Mouse (Mus musculus): ENCODE results near the gene Macrod1.
"Not testable (repeated sequence)": the region's sequence is repeated elsewhere in the genome, so short reads cannot be mapped to it uniquely, and the experiment has no call there.

The Macrod1 gene

GRCm38 (mm10) chr19:7056248-7057087, at the start of gene Macrod1:
Gene Macrod1 (plus strand): TSS chr19:7056810.
- DNase-seq, result peak; percentile 88 to 93

DNA sequence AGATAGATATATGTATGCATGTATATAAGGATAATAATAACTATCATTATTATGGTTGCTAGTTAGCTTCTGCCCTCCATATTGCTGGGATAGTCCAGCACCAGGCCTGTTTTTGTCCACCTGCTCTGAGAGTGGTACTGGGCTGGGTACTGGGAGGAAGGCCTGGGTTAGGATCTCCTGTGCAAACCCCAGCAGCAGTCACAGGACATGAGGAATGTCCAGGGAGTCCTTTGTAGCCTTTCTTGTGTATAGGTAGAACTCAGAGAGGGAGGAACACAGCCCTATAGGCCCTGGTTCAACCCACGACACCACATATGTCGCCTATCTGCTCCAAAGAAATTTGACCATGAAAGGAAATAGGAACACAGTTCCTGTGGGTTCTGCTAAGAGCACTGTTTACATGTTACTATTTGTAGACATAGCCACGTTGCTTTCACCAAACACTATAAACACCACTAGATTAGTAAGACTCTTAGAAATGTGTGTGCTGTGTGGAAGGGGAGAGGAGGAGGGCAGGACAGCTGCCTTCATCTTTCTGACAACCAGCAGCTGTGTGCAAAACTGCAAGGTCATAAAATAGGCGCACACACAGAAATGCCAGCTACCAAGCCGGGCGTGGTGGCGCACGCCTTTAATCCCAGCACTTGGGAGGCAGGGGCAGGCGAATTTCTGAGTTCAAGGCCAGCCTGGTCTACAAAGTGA, 49.6 kb upstream of the Macrod1 start:
- DNase-seq, result no peak

DNA sequence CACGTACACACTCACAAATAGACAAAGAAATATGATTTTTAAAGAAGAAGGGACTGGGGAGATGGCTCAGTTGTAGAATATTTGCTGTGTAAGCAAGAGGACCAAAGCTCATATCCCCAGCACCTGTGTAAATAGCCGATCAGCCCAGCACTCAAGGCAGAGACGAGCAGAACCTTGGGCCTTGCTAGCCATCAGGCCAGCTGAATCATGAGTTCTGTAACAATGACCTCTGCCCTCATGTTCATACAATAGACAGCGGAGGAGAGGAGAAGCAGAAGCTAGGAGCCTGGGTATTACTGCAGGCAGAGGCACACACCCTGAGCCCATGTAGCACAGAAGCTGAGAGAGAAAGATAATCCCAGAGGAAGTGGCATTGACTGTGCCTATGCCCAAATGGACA, 44.2 kb upstream of the Macrod1 start:
- DNase-seq, result no peak

GRCm38 (mm10) chr19:7013984-7014383, 42.6 kb upstream of the Macrod1 start:
- DNase-seq, result peak in 1 of 2 experiments; percentile 58

GRCm38 (mm10) chr19:7014481-7015135, 42.0 kb upstream of the Macrod1 start:
- no peak for DNase-seq

DNA sequence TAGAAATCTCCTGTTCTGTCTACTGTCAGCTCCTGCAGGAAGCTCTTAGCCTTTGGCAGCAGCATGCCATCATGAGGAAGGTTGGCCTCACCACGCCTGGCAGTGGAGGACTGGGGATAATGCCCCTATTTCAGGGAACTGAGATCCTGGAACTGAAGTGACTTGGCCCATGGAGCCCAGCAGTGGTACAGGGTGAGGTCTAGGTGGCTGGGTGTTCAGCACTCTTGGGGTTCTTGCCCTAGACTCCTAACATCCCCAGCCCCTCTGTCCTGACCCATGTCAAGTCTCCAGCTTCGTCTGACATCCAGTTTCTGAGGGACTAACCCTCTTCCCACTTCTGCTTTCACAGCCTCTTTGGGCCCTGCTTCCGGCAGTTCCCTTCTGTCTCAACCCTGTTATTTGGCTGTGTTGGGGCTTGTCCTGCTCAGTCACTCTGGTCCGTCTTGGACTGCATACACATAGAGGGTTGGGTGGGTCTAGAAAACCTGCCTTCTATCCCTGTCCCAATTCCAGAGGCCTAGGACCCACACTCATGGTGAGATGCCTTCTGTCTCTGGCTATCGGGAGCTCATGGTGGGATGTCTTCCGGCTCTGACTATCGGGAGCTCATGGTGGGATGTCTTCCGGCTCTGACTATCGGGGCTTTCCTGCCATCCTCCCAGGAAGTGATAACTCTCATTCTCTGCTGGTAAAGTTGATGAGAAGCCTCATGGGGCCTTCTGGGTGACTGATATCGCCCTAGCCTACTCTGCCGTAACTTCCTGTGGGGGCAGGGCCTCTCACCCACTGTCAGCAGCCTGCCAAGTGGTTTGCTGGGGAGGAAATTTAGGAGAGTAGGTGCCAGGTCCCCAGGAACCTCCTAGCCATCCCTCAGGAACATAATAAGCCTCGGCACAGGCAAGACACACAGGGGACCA, 38.8 kb upstream of the Macrod1 start:
- DNase-seq, result no peak

GRCm38 (mm10) chr19:7018546-7018945, 38.1 kb upstream of the Macrod1 start:
- DNase-seq, result no peak

- peak in 1 of 2 experiments; percentile 60 for DNase-seq
Observed at GRCm38 (mm10) chr19:7019191-7019590, 37.4 kb upstream of the Macrod1 start, which contains the start of gene Fermt3. Gene Fermt3 (minus strand): TSS chr19:7019469.

DNA sequence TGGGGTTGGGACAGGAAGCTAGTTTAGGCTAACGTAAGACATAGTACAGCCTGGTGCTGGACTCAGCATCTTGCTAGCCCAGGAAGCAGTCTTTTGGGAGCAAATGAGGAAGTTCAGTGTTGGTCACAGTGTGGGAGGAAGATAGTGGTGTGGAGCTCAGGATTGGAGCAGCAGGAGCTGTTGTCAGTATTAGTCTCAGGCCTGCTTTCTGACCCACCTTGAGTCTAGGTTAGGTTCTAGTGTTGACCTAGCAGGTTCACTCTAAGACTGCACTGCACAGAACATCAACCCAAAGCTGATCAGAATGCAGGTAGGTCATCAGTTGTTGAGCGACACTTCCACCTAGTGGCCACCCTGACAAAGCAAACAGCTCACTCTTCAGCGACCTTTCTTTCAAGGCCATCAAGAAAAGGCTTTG, 36.4 kb upstream of the Macrod1 start:
- peak; percentile 74 to 76 for DNase-seq

GRCm38 (mm10) chr19:7029531-7029930, 27.1 kb upstream of the Macrod1 start:
- no peak for DNase-seq

- no peak for DNase-seq
Observed at GRCm38 (mm10) chr19:7034006-7034405, 22.6 kb upstream of the Macrod1 start.

DNA sequence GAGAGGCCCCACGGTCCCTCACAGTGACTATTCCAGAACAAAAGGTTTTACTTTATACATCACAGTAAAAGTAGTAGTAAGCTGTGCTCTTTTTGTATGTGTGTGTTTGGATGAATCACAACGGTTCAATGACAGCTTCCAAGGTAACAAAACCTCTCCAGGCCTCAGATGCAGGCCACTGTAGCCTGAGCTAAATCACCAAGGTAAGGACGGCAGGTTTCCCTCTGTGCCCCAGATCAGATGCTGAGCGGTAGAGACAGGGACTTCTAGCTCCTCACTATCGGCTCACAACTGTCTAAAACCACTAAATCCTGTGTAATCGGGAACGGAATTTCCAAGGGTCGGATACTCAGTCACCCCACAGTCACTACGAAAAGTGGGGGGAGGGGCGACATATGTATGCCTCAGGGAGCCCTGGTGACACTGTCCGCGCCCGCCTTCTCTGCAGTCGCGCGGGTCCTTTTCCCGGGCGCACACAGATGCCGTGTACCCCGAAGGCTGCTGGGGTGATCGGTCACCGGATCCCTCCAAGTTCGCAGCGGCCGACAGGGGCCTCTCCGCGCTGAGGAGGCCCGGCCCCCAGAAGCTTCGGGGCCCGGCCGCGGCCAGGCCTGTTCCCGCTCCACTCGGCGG, 17.4 kb upstream of the Macrod1 start:
- DNase-seq, result peak; percentile 69 to 71

- peak; percentile 100 for DNase-seq
Observed at GRCm38 (mm10) chr19:7039841-7040636, 16.6 kb upstream of the Macrod1 start, which contains the start of gene Stip1. Gene Stip1 (minus strand): TSS chr19:7039967.

- DNase-seq, result no peak
Observed at GRCm38 (mm10) chr19:7040637-7041130, 15.9 kb upstream of the Macrod1 start.

DNA sequence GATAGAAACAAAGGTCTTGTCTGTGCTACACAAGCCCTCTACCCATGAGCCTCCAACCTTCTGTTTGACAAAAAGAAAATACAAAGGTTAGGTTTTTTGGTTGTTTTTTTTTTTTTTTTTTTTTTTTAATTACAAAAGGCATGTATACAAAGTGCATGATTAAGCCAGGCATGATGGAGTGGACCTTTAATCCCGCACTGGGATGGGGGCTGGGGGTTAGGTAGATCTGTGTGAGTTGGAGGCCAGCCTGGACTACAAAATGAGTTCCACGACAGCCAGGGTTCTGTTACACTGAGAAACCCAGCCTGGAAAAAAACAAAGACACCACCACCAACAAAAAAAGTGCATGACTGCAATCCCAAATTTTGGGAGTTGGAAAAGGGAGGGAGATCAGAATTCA, 15.4 kb upstream of the Macrod1 start:
- no peak for DNase-seq

DNA sequence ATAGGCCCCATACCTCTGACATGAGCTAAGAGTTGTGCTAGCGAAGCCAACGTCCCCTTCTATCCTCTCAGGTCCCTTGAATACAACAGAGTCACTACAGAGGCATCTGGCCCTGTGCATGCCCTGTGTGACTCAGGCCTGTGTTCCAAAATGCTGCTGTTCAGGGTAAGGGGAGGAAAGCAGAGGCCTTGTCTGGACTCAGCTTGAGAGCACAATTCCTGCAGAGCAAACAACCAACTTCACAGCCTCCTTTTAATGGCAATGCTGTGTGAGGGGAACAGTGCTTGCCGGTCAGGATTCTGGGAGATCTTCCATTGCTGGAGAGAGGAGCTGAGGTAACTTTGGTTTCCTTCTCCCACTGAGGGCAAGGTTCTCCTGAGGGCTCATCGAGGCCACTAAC, 12.3 kb upstream of the Macrod1 start:
- no peak for DNase-seq

- DNase-seq, result no peak
Observed at GRCm38 (mm10) chr19:7044706-7045105, 11.9 kb upstream of the Macrod1 start.

DNA sequence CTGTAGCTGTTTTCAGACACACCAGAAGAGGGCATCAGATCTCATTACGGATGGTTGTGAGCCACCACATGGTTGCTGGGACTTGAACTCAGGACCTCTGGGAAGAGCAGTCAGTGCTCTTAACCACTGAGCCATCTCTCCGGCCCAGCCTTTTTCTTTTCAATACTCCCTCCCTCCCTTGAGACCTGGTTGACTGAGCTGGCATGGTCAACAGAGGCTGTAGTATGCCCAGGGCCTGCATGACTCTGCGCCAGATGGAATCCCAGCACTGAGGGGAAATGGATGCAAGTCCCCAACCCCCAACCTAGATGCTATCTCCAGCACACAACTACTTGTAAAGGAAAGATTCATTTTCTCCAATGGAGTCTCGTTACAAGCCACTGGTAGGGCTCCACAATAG, 3.2 kb upstream of the Macrod1 start:
- not testable (repeated sequence) for DNase-seq

- peak; percentile 35 to 66 for DNase-seq
Observed at GRCm38 (mm10) chr19:7054772-7055171, 1.8 kb upstream of the Macrod1 start.

DNA sequence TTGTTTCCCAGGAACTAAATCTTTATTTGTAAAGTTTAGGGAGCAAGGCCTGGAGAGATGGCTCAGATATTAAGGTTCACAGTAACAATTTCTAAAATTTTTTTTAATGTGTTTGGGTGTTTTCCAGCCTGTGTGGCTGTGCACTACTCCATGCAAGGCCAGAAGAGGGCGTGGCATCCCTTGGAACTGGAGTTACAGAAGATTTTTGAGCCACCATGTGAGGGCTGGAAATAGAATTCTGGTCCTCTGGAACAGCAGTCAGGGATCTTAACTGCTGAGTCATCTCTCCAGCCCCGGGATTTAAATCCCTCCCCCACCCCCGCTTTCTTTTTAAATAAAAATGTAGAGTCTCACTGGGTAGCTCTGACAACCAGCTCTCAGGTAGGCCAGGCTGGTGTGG, 1.4 kb upstream of the Macrod1 start:
- peak in 1 of 2 experiments; percentile 27 for DNase-seq
